Mouse (Mus musculus) C2C12 (cell line): ENCODE results near the gene Tgfbr2.

Experiments used
- CTCF ChIP-seq: IDR thresholded peaks from one replicate; pipeline ENCODE4 v1.5.1; 2011; ENCODE audit not compliant: control insufficient read depth, insufficient read depth, insufficient read length
- MAX ChIP-seq: IDR thresholded peaks from one replicate; pipeline ENCODE4 v1.6.1; 2011; ENCODE audit warnings: mild to moderate bottlenecking, control low read depth
- MYOG ChIP-seq: IDR thresholded peaks from one replicate; pipeline ENCODE4 v1.6.1; 2011; ENCODE audit not compliant: control insufficient read depth, insufficient read length; ENCODE audit errors: extremely low read depth
- USF1 ChIP-seq: IDR thresholded peaks from one replicate; pipeline ENCODE4 v1.6.1; 2011; ENCODE audit warnings: low read depth, mild to moderate bottlenecking, control low read depth, moderate library complexity

DNA sequence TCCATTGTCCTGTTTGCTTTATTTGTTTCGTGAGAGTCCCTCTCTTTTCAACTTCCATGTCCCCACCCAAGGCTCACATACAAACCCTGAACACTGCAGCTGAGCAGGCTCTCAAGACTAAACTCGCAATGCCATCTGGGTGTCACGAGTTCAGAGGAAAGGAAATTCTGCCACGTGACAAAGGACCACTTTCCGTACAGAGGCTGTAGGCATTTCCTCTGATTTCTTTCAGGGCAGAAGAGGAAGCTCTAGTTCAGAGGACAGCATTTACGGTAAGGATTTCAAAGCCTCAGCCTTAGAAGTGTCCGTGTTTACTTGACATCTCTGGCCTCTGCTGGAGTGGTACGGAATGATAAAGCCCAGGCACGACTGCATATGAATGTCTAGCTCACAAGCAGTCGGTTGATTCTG lies 29.9 kb downstream of the Tgfbr2 start:
- TF ChIP-seq CTCF (no peak), USF1 (no peak), MAX (no peak), MYOG (no peak)
